Mouse (Mus musculus) ES-Bruce4 (cell line): ENCODE measurements around the gene Tab3.

Experiments used
- CTCF ChIP-seq: IDR thresholded peaks from one replicate; pipeline ENCODE4 v1.8.1; 2011; ENCODE audit warnings: low read depth, low read length
- EP300 ChIP-seq: IDR thresholded peaks from 2 replicates; pipeline ENCODE4 v1.6.1; 2011; ENCODE audit warnings: low read depth, low read length; ENCODE audit not compliant: insufficient read depth
- POLR2A ChIP-seq: IDR thresholded peaks from one replicate; pipeline ENCODE4 v1.8.1; 2011; ENCODE audit warnings: low read length; ENCODE audit not compliant: insufficient read depth

DNA sequence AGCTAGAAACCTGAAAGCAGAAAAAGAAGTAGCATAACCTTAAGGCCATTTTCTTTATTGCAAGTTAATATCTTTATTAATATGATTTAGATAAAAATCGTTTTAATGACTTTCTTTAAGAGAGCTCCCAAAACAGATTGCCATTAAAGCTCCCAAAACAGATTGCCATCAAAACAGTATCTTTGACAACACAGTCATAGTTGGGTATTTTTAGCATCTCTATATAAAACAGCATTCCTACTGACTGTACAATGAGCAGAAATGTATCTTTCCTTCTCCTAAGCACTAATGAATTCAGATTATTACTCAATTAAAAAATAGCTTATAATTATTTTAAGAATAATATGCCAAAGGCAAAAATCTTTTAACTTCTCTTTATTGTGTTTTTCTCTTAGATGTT lies 108.3 kb downstream of the Tab3 start:
- TF ChIP-seq CTCF (no peak), POLR2A (no peak), EP300 (no peak)
